ENCODE assay signal across 26 mouse cellular contexts in genomic region chr3:140143900-140144299, GRCm38 (mm10).
DNase-seq lines count a peak whose midpoint lies in the region; ATAC-seq lines count a peak whose summit lies in the region.
"Had no signal": no experiment of that assay in that cellular context is flagged by ENCODE, and none has a peak within 500 bp of the region (broad histone marks: within the 10 kb centered on the region; RNA-seq: fewer than 3 reads in every experiment).

No protein-coding gene starts in this region.

- no peak overlapping the region for H3K9ac ChIP-seq in midbrain, embryonic 13.5 days (replicated peaks)
- H3K9ac ChIP-seq: embryonic facial prominence, embryonic 15.5 days; forebrain, embryonic 12.5 days; forebrain, postnatal 0 days; heart, embryonic 15.5 days; hindbrain, embryonic 13.5 days; intestine, embryonic 15.5 days; limb, embryonic 13.5 days had no signal

- H3K27ac ChIP-seq in midbrain, embryonic 13.5 days = no peak overlapping the region
- no peak overlapping the region for H3K27ac ChIP-seq in midbrain, embryonic 10.5 days (replicated peaks)
- H3K27ac ChIP-seq: embryonic facial prominence, embryonic 10.5 days; embryonic facial prominence, embryonic 15.5 days; forebrain, embryonic 12.5 days; heart, embryonic 15.5 days; hindbrain, embryonic 13.5 days; intestine, embryonic 15.5 days; limb, embryonic 13.5 days; macrophage had no signal

- no peaks in the 10 kb centered on the region for H3K36me3 ChIP-seq in midbrain, embryonic 13.5 days
- no peaks in the 10 kb centered on the region for H3K36me3 ChIP-seq in midbrain, embryonic 10.5 days
- H3K36me3 ChIP-seq: embryonic facial prominence, embryonic 10.5 days; embryonic facial prominence, embryonic 15.5 days; forebrain, embryonic 12.5 days; heart, embryonic 15.5 days; hindbrain, embryonic 13.5 days; intestine, embryonic 15.5 days; limb, embryonic 13.5 days had no signal

- no peaks in the 10 kb centered on the region for H3K4me1 ChIP-seq in midbrain, embryonic 13.5 days (replicated peaks)
- H3K4me1 ChIP-seq in midbrain, embryonic 10.5 days = no peaks in the 10 kb centered on the region
- H3K4me1 ChIP-seq: embryonic facial prominence, embryonic 10.5 days; embryonic facial prominence, embryonic 15.5 days; forebrain, embryonic 12.5 days; heart, embryonic 15.5 days; hindbrain, embryonic 13.5 days; intestine, embryonic 15.5 days; limb, embryonic 13.5 days had no signal

- H3K4me3 ChIP-seq in midbrain, embryonic 13.5 days (replicated peaks) = no peak overlapping the region
- no peak overlapping the region for H3K4me3 ChIP-seq in midbrain, embryonic 10.5 days
- H3K4me3 ChIP-seq: embryonic facial prominence, embryonic 10.5 days; embryonic facial prominence, embryonic 15.5 days; forebrain, embryonic 12.5 days; heart, embryonic 15.5 days; hindbrain, embryonic 13.5 days; intestine, embryonic 15.5 days; limb, embryonic 13.5 days had no signal

- H3K4me2 ChIP-seq in midbrain, embryonic 13.5 days (replicated peaks) = no peak overlapping the region
- H3K4me2 ChIP-seq: embryonic facial prominence, embryonic 15.5 days; forebrain, embryonic 12.5 days; heart, embryonic 15.5 days; hindbrain, embryonic 13.5 days; intestine, embryonic 15.5 days; limb, embryonic 13.5 days; liver, embryonic 11.5 days had no signal

- H3K27me3 ChIP-seq in midbrain, embryonic 13.5 days = no peaks in the 10 kb centered on the region
- H3K27me3 ChIP-seq in midbrain, embryonic 10.5 days (ENCODE audit: low read depth, poor library complexity, severe bottlenecking) = no peaks in the 10 kb centered on the region
- H3K27me3 ChIP-seq: embryonic facial prominence, embryonic 15.5 days; forebrain, embryonic 12.5 days; heart, embryonic 15.5 days; hindbrain, embryonic 13.5 days; intestine, embryonic 15.5 days; limb, embryonic 13.5 days had no signal

- ATAC-seq in midbrain, embryonic 13.5 days = 0 out of 2 replicates have a peak, but pooled peaks have one; percentile 11
- no peak for ATAC-seq in megakaryocyte, adult 5-6 weeks (ENCODE audit: poor library complexity, severe bottlenecking)
- ATAC-seq: forebrain, postnatal 0 days; intestine, embryonic 15.5 days had no signal

- no peak for DNase-seq in midbrain, embryonic 10.5 days (ENCODE audit: low spot score)
- DNase-seq in cerebellum, adult 11-12 months = peak; percentile 97
- DNase-seq in cerebellum, adult 9-10 months = peak; percentile 99
- peak; percentile 89 to 94 for DNase-seq in cerebellum, postnatal 36 days
- DNase-seq in layer of hippocampus, adult 18-20 months (ENCODE audit: low spot score in 2 of 2) = no peak
- DNase-seq: adrenal gland, postnatal 25 days; B cell, adult 2 months; forebrain, postnatal 0 days; gastrocnemius, postnatal 14 days; kidney, adult 2 months; kidney, postnatal 10 days; layer of hippocampus, adult 9-11 months; lung, postnatal 10 days; right cerebral cortex, postnatal 14 days; thymus, postnatal 4 days had no signal

- no peaks in the 10 kb centered on the region for H3K9me3 ChIP-seq in midbrain, embryonic 13.5 days
- H3K9me3 ChIP-seq in midbrain, embryonic 10.5 days (replicated peaks) = no peaks in the 10 kb centered on the region
- H3K9me3 ChIP-seq: embryonic facial prominence, embryonic 10.5 days; embryonic facial prominence, embryonic 15.5 days; forebrain, embryonic 12.5 days; heart, embryonic 15.5 days; hindbrain, embryonic 13.5 days; intestine, embryonic 15.5 days; limb, embryonic 13.5 days had no signal

- 94% methylated on average over 2 of the region's 2 CpGs for WGBS in midbrain, embryonic 13.5 days
- 93% methylated on average over 2 of the region's 2 CpGs for WGBS in midbrain, embryonic 10.5 days

Comparison
In these comparisons a context has a peak if more than half of its experiments do, and no peak if none do; other contexts are left out.
1. DNase-seq: peak in cerebellum, adult 11-12 months (single experiment), cerebellum, adult 9-10 months (single experiment) and cerebellum, postnatal 36 days (2 of 2); none in midbrain, embryonic 10.5 days (single experiment) and layer of hippocampus, adult 18-20 months (0 of 2).